ENCODE assay signal across 11 mouse cellular contexts in genomic region chr6:6909586-6909985, GRCm38 (mm10). TPM values are rescaled to one million over a fixed set of nuclear protein-coding genes. Genes with fewer than 3 reads are reported as not detected.
DNase-seq lines count a peak whose midpoint lies in the region; ATAC-seq lines count a peak whose summit lies in the region.
"Had no signal": no experiment of that assay in that cellular context is flagged by ENCODE, and none has a peak within 500 bp of the region (broad histone marks: within the 10 kb centered on the region; RNA-seq: fewer than 3 reads in every experiment).

No protein-coding gene starts in this region.

- H3K27ac ChIP-seq in liver, embryonic 12.5 days, result no peak overlapping the region
- H3K27ac ChIP-seq: midbrain, embryonic 12.5 days had no signal

- H3K36me3 ChIP-seq in liver, embryonic 12.5 days, result no peaks in the 10 kb centered on the region
- H3K36me3 ChIP-seq: midbrain, embryonic 12.5 days had no signal

- intact Hi-C loops in gastrocnemius, postnatal 14 days (cut with DNase I; ENCODE audit: low total_unique reads), result no loop called here

- no peaks in the 10 kb centered on the region for H3K27me3 ChIP-seq in liver, embryonic 12.5 days (replicated peaks)
- H3K27me3 ChIP-seq: midbrain, embryonic 12.5 days had no signal

- H3K4me3 ChIP-seq in liver, embryonic 12.5 days, result no peak overlapping the region
- H3K4me3 ChIP-seq: midbrain, embryonic 12.5 days had no signal

- WGBS in liver, embryonic 12.5 days (ENCODE audit: insufficient replicate concordance), result 73% methylated on average over 8 of the region's 8 CpGs

- no peak overlapping the region for H3K9ac ChIP-seq in liver, embryonic 12.5 days
- H3K9ac ChIP-seq: midbrain, embryonic 12.5 days had no signal

- H3K9me3 ChIP-seq in liver, embryonic 12.5 days (replicated peaks), result no peaks in the 10 kb centered on the region
- H3K9me3 ChIP-seq: midbrain, embryonic 12.5 days had no signal

- no peaks in the 10 kb centered on the region for H3K4me1 ChIP-seq in liver, embryonic 12.5 days
- H3K4me1 ChIP-seq: midbrain, embryonic 12.5 days had no signal

- no peak for ATAC-seq in liver, embryonic 12.5 days

- DNase-seq in urinary bladder, adult 18-20 months (ENCODE audit: low spot score in 2 of 2), result peak; percentile 1 to 47
- no peak for DNase-seq in urinary bladder, adult 2 months (ENCODE audit: low spot score)
- DNase-seq in gastrocnemius, postnatal 14 days, result peak; percentile 74
- DNase-seq in lung, adult 18-20 months, result peak; percentile 20 to 41
- DNase-seq in urinary bladder, postnatal 36 days (ENCODE audit: low spot score in 2 of 2), result peak; percentile 16 to 66
- DNase-seq in right cerebral cortex, postnatal 14 days, result no peak
- DNase-seq in spleen, adult 12 weeks (ENCODE audit: low spot score), result no peak

- H3K4me2 ChIP-seq in liver, embryonic 12.5 days, result no peak overlapping the region
- H3K4me2 ChIP-seq: midbrain, embryonic 12.5 days had no signal

RNA-seq across cellular contexts. Expression of gene Dlx5, which starts 27.7 kb away (rescaled TPM):
- polyA plus RNA-seq in urinary bladder, adult 2 months (2012; rRNA removed), result not detected in 2 replicates
- not detected for total RNA-seq in gastrocnemius, postnatal 14 days (2021)
- polyA plus RNA-seq in liver, embryonic 12.5 days (2016; fragmentation: Nextera tagmentation; extraction: Ambion mirVana), result 0.12 TPM in 1 of 2 replicates, not detected in the other
- total RNA-seq: MEL had no signal

RNA-seq across cellular contexts. Expression of gene Sdhaf3, which starts 46.2 kb away (rescaled TPM):
- polyA plus RNA-seq in urinary bladder, adult 2 months (2012; rRNA removed), result 1.8 and 1.9 TPM in 2 replicates
- total RNA-seq in gastrocnemius, postnatal 14 days (2021), result 1 to 10 TPM; 3.4 to 3.6 TPM
- 3.2 and 3.7 TPM in 2 replicates for polyA plus RNA-seq in liver, embryonic 12.5 days (2016; fragmentation: Nextera tagmentation; extraction: Ambion mirVana)

RNA-seq across cellular contexts. Expression of gene Dlx6, which starts 46.5 kb away (rescaled TPM):
- not detected in 2 replicates for polyA plus RNA-seq in urinary bladder, adult 2 months (2012; rRNA removed)
- total RNA-seq in gastrocnemius, postnatal 14 days (2021), result not detected
- not detected in 2 replicates for polyA plus RNA-seq in liver, embryonic 12.5 days (2016; fragmentation: Nextera tagmentation; extraction: Ambion mirVana)
- total RNA-seq: MEL had no signal
- polyA plus RNA-seq: heart, embryonic 14.5 days had no signal

Comparison
In these comparisons a context has a peak if more than half of its experiments do, and no peak if none do; other contexts are left out.
1. DNase-seq: peak in urinary bladder, adult 18-20 months (2 of 2), gastrocnemius, postnatal 14 days (single experiment), lung, adult 18-20 months (2 of 2) and urinary bladder, postnatal 36 days (2 of 2); none in urinary bladder, adult 2 months (single experiment), right cerebral cortex, postnatal 14 days (single experiment) and spleen, adult 12 weeks (single experiment).